Mouse (Mus musculus): ENCODE results near the gene Cubn.

- no peak for TF ChIP-seq E2F4 (IDR thresholded peaks at IDR 0.05; ENCODE audit: insufficient read depth)
- no peak for TF ChIP-seq POLR2A (IDR thresholded peaks at IDR 0.05; ENCODE audit: insufficient read length, low read depth)
- no peak for TF ChIP-seq POLR2AphosphoS2 (IDR thresholded peaks at IDR 0.05; ENCODE audit: insufficient read length, low read depth)
- TF ChIP-seq MYOG (IDR thresholded peaks at IDR 0.05; ENCODE audit: control insufficient read depth in 1 of 3, insufficient read depth in 1 of 3, insufficient read length in 2 of 3, low read depth in 2 of 3) = no peak
- TF ChIP-seq MAX (IDR thresholded peaks at IDR 0.05; ENCODE audit: low read depth) = no peak
- TF ChIP-seq SRF (IDR thresholded peaks at IDR 0.05; ENCODE audit: control insufficient read depth, insufficient read length, low read depth) = no peak
- no peak for TF ChIP-seq REST (IDR thresholded peaks at IDR 0.05; ENCODE audit: insufficient read depth, insufficient read length)
Observed at GRCm38 (mm10) chr2:13235696-13236095, 255.9 kb downstream of the Cubn start.
